Mouse (Mus musculus) MEL (cell line): ENCODE results near the gene Vcam1. TPM values are rescaled to one million over a fixed set of nuclear protein-coding genes. Genes with fewer than 3 reads are reported as not detected.

Experiments
- DNase-seq: peaks from one replicate; pipeline ENCODE4 v3.0.0; 2011; ENCODE audit warnings: low read depth, low spot score
- H3K27ac ChIP-seq: 2 replicates; pipeline ENCODE4 v1.5.1; 2012; ENCODE audit warnings: low read depth, mild to moderate bottlenecking, control low read depth, low read length, moderate library complexity; ENCODE audit not compliant: control insufficient read depth
- H3K27me3 ChIP-seq, 2 experiments: fragments of 150-350 bp in 1 of 2; sonication (generic) in 1 of 2; 2 replicates each; pipeline ENCODE4 v1.6.1; 2012; ENCODE audit warnings: low read length in 2 of 2, mild to moderate bottlenecking in 2 of 2, improper control_type of control experiment in 1 of 2, moderate library complexity in 1 of 2; ENCODE audit not compliant: insufficient read depth in 2 of 2, control insufficient read depth in 1 of 2
- H3K36me3 ChIP-seq, 2 experiments: 2 replicates each; pipeline ENCODE4 v1.6.1; 2012 to 2014; ENCODE audit warnings: low read length in 2 of 2, improper control_type of control experiment in 1 of 2, inconsistent platforms in 1 of 2, mild to moderate bottlenecking in 1 of 2; ENCODE audit not compliant: insufficient read depth in 2 of 2, control insufficient read depth in 1 of 2
- H3K4me1 ChIP-seq, 2 experiments: fragments of 150-350 bp in 1 of 2; sonication (generic) in 1 of 2; 2 replicates each; pipeline ENCODE4 v1.6.1; 2012; ENCODE audit warnings: low read length in 2 of 2, improper control_type of control experiment in 1 of 2, mild to moderate bottlenecking in 1 of 2; ENCODE audit not compliant: insufficient read depth in 2 of 2, control insufficient read depth in 1 of 2
- H3K4me3 ChIP-seq, 2 experiments: fragments of 150-350 bp in 1 of 2; sonication (generic) in 1 of 2; 2 replicates each; pipeline ENCODE4 v1.5.1; 2012; ENCODE audit warnings: low read depth in 2 of 2, low read length in 2 of 2, mild to moderate bottlenecking in 2 of 2, moderate library complexity in 2 of 2, control low read depth in 1 of 2, improper control_type of control experiment in 1 of 2; ENCODE audit not compliant: control insufficient read depth in 1 of 2, insufficient read depth in 1 of 2
- H3K79me2 ChIP-seq: 2 replicates; pipeline ENCODE4 v1.6.1; 2012; ENCODE audit warnings: mild to moderate bottlenecking, low read length, moderate library complexity; ENCODE audit not compliant: control insufficient read depth, poor library complexity, insufficient read depth
- H3K9ac ChIP-seq: 2 replicates; pipeline ENCODE4 v1.6.1; 2012; ENCODE audit warnings: low read depth, mild to moderate bottlenecking, control low read depth, low read length, moderate library complexity; ENCODE audit not compliant: control insufficient read depth, poor library complexity, severe bottlenecking
- H3K9me3 ChIP-seq: fragments of 150-350 bp; sonication (generic); replicated peaks from 2 replicates; pipeline ENCODE4 v1.6.1; 2012; ENCODE audit warnings: mild to moderate bottlenecking, low read length, improper control_type of control experiment, moderate library complexity; ENCODE audit not compliant: insufficient read depth
- BHLHE40 ChIP-seq: IDR thresholded peaks from 2 replicates; pipeline ENCODE4 v1.6.1; 2012; ENCODE audit warnings: low read depth, mild to moderate bottlenecking, inconsistent platforms, low read length, improper control_type of control experiment, borderline replicate concordance
- CHD1 ChIP-seq: IDR thresholded peaks from 2 replicates; pipeline ENCODE4 v1.6.1; 2012; ENCODE audit warnings: low read depth, mild to moderate bottlenecking, inconsistent platforms, low read length, improper control_type of control experiment
- CHD2 ChIP-seq: IDR thresholded peaks from 2 replicates; pipeline ENCODE4 v1.6.1; 2011; ENCODE audit warnings: low read length, improper control_type of control experiment
- CTCF ChIP-seq, 3 experiments: IDR thresholded peaks in 2 of 3; conservative IDR thresholded peaks in 1 of 3; 2 replicates each; pipeline ENCODE4 v1.5.1; 2011 to 2012; ENCODE audit warnings: low read length in 3 of 3, low read depth in 2 of 3, mild to moderate bottlenecking in 2 of 3, improper control_type of control experiment in 1 of 3, inconsistent platforms in 1 of 3, mixed read lengths in 1 of 3, moderate library complexity in 1 of 3; ENCODE audit not compliant: control insufficient read depth in 1 of 3, insufficient read depth in 1 of 3, poor library complexity in 1 of 3, severe bottlenecking in 1 of 3
- E2F4 ChIP-seq: IDR thresholded peaks from 2 replicates; pipeline ENCODE4 v1.6.1; 2011; ENCODE audit warnings: low read depth, low read length, improper control_type of control experiment, borderline replicate concordance
- ETS1 ChIP-seq: IDR thresholded peaks from 2 replicates; pipeline ENCODE4 v1.6.1; 2012; ENCODE audit warnings: low read depth, mild to moderate bottlenecking, inconsistent platforms, low read length, improper control_type of control experiment, moderate library complexity
- GABPA ChIP-seq: IDR thresholded peaks from 2 replicates; pipeline ENCODE4 v1.6.1; 2012; ENCODE audit warnings: low read depth, mild to moderate bottlenecking, inconsistent platforms, low read length, improper control_type of control experiment, moderate library complexity
- JUND ChIP-seq: IDR thresholded peaks from 2 replicates; pipeline ENCODE4 v1.6.1; 2011; ENCODE audit warnings: low read depth, mild to moderate bottlenecking, improper control_type of control experiment, low read length
- KAT2A ChIP-seq: conservative IDR thresholded peaks from 2 replicates; pipeline ENCODE4 v1.6.1; 2012; ENCODE audit warnings: low read depth, low read length, improper control_type of control experiment, inconsistent platforms
- MAFK ChIP-seq: IDR thresholded peaks from 2 replicates; pipeline ENCODE4 v1.6.1; 2011; ENCODE audit warnings: low read depth, mild to moderate bottlenecking, low read length, improper control_type of control experiment, borderline replicate concordance
- MAX ChIP-seq: IDR thresholded peaks from 2 replicates; pipeline ENCODE4 v1.6.1; 2011; ENCODE audit warnings: low read length, improper control_type of control experiment
- MXI1 ChIP-seq: IDR thresholded peaks from 2 replicates; pipeline ENCODE4 v1.6.1; 2011; ENCODE audit warnings: mild to moderate bottlenecking, low read depth, low read length, improper control_type of control experiment
- MYB ChIP-seq: IDR thresholded peaks from 2 replicates; pipeline ENCODE4 v1.6.1; 2011; ENCODE audit warnings: mild to moderate bottlenecking, low read depth, low read length, improper control_type of control experiment
- NELFE ChIP-seq: IDR thresholded peaks from 2 replicates; pipeline ENCODE4 v1.6.1; 2011; ENCODE audit warnings: low read depth, low read length, improper control_type of control experiment
- NRF1 ChIP-seq: IDR thresholded peaks from 2 replicates; pipeline ENCODE4 v1.6.1; 2014; ENCODE audit warnings: low read depth, mild to moderate bottlenecking, inconsistent platforms, low read length, improper control_type of control experiment, moderate library complexity; ENCODE audit not compliant: poor library complexity, insufficient read depth, severe bottlenecking
- POLR2AphosphoS2 ChIP-seq: IDR thresholded peaks from 2 replicates; pipeline ENCODE4 v1.6.1; 2011; ENCODE audit warnings: low read length, improper control_type of control experiment
- RCOR1 ChIP-seq: IDR thresholded peaks from 2 replicates; pipeline ENCODE4 v1.6.1; 2012; ENCODE audit warnings: low read depth, mild to moderate bottlenecking, inconsistent platforms, low read length, improper control_type of control experiment
- SMC3 ChIP-seq: IDR thresholded peaks from 2 replicates; pipeline ENCODE4 v1.6.1; 2011; ENCODE audit warnings: low read depth, low read length, improper control_type of control experiment
- TBP ChIP-seq: IDR thresholded peaks from 2 replicates; pipeline ENCODE4 v1.8.0; 2011; ENCODE audit warnings: low read depth, low read length, improper control_type of control experiment
- TCF12 ChIP-seq: IDR thresholded peaks from 2 replicates; pipeline ENCODE4 v1.6.1; 2014; ENCODE audit warnings: low read depth, mild to moderate bottlenecking, inconsistent platforms, low read length, improper control_type of control experiment, moderate library complexity
- UBTF ChIP-seq: IDR thresholded peaks from 2 replicates; pipeline ENCODE4 v1.6.1; 2012; ENCODE audit warnings: low read depth, mild to moderate bottlenecking, inconsistent platforms, low read length, improper control_type of control experiment, moderate library complexity, borderline replicate concordance; ENCODE audit not compliant: insufficient read depth
- USF1 ChIP-seq: IDR thresholded peaks from 2 replicates; pipeline ENCODE4 v1.6.1; 2014; ENCODE audit warnings: low read depth, mild to moderate bottlenecking, inconsistent platforms, low read length, improper control_type of control experiment, moderate library complexity
- ZC3H11A ChIP-seq: IDR thresholded peaks from 2 replicates; pipeline ENCODE4 v1.6.1; 2012; ENCODE audit warnings: low read depth, mild to moderate bottlenecking, inconsistent platforms, low read length, improper control_type of control experiment
- ZNF384 ChIP-seq: IDR thresholded peaks from 2 replicates; pipeline ENCODE4 v1.6.1; 2012; ENCODE audit warnings: low read depth, mild to moderate bottlenecking, inconsistent platforms, low read length, improper control_type of control experiment
- polyA plus RNA-seq, 2 experiments: library from polyadenylated mRNA; stranded (reverse) in 1 of 2; unstranded in 1 of 2; fragments of >175 nt in 1 of 2; fragments of >200 nt in 1 of 2; gene quantifications; 2 replicates each; pipeline versions ENCODE4 v1.2.1 to v1.2.4; 2012; ENCODE audit warnings: low replicate concordance in 2 of 2, low read depth in 1 of 2; ENCODE audit not compliant: insufficient read length in 2 of 2, insufficient read depth in 1 of 2, missing spikeins in 1 of 2
- total RNA-seq: library from RNA; depleted of rRNA; stranded (reverse); fragments of 300-350 nt; gene quantifications from 2 replicates; pipeline ENCODE4 v1.2.3, GENCODE M21; 2012

Vcam1 gene
- total and polyA plus RNA-seq, 3 experiments = not detected

GRCm38 (mm10) chr3:116105713-116106112 lies 23.8 kb downstream of the Vcam1 start:
- H3K9me3 ChIP-seq = no peaks in the 10 kb centered on the region
- H3K9ac ChIP-seq = no peak overlapping the region
- DNase-seq = no peak
- TF ChIP-seq JUND (no peak), TCF12 (no peak), SMC3 (no peak), RCOR1 (no peak), GABPA (no peak), MAX (no peak), CTCF (IDR thresholded peaks at IDR 0.05 in 2 of 3, conservative IDR thresholded peaks at IDR 0.05 in 1 of 3; ENCODE audit: control insufficient read depth in 1 of 3, insufficient read depth in 1 of 3, low read depth in 2 of 3, low read length in 3 of 3, poor library complexity in 1 of 3, severe bottlenecking in 1 of 3) (no peak), CHD1 (no peak), MYB (no peak), TBP (no peak), NELFE (no peak), POLR2AphosphoS2 (no peak), ETS1 (no peak), USF1 (no peak), ZNF384 (no peak), KAT2A (no peak), E2F4 (no peak)
- TF ChIP-seq, all 39 proteins: peak for 0
- Histone ChIP-seq H3K4me3 (no peak overlapping the region), H3K27ac (no peak overlapping the region), H3K36me3 (no peaks in the 10 kb centered on the region), H3K79me2 (no peaks in the 10 kb centered on the region), H3K4me1 (no peaks in the 10 kb centered on the region), H3K27me3 (peaks cover 0 to 3% of the 10 kb centered on the region in 2 experiments; a peak in 3 of 4 replicates)

- Histone ChIP-seq H3K4me3 (no peak overlapping the region), H3K27ac (no peak overlapping the region), H3K27me3 (peaks cover 0 to 3% of the 10 kb centered on the region in 2 experiments; a peak in 3 of 4 replicates), H3K9ac (no peak overlapping the region), H3K9me3 (no peaks in the 10 kb centered on the region), H3K4me1 (no peaks in the 10 kb centered on the region), H3K79me2 (no peaks in the 10 kb centered on the region), H3K36me3 (no peaks in the 10 kb centered on the region)
- DNase-seq = no peak
- no peak for TF ChIP-seq MAX
- no peak for TF ChIP-seq MAFK
- TF ChIP-seq NRF1 = no peak
- TF ChIP-seq NELFE = no peak
- TF ChIP-seq UBTF = no peak
- no peak for TF ChIP-seq MXI1
- TF ChIP-seq BHLHE40 = no peak
- no peak for TF ChIP-seq CHD2
- TF ChIP-seq TCF12 = no peak
- no peak for TF ChIP-seq ZC3H11A
These were observed 24.4 kb downstream of the Vcam1 start for GRCm38 (mm10) chr3:116104866-116105647.
